ENCODE assay signal across 9 mouse cellular contexts in the genomic region with DNA sequence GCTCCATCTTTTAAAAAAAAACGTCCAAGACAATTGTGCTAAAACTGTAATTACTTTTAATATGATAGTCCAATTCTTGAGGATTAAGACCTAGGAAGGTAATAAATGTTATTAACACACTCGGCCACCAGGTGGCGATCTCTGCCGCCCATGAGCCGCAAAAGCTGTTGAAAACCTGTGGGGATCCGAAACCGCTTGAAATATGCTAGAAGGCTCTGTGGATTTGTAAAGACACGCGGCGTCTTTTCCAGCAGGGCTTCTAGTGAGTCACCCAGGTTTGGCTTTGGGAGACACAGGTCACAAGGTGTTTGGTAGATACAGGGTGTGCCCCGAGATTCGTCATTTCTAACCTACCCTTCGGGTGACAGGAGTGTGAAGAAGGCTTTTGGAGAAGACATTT. TPM values are rescaled to one million over a fixed set of nuclear protein-coding genes. Genes with fewer than 3 reads are reported as not detected.
A peak's percentile ranks its signal among the peaks of the same experiment; 100 is the strongest.
DNase-seq lines count a peak whose midpoint lies in the region; ATAC-seq and TF ChIP-seq lines count a peak whose summit lies in the region.
"Had no signal": no experiment of that assay in that cellular context is flagged by ENCODE, and none has a peak within 500 bp of the region (broad histone marks: within the 10 kb centered on the region; RNA-seq: fewer than 3 reads in every experiment).

No protein-coding gene starts in this region.

- no peaks in the 10 kb centered on the region for H3K79me2 ChIP-seq in liver, adult 2 months (ENCODE audit: control insufficient read depth, insufficient read depth, low read length)

- TF ChIP-seq CTCF in brain, embryonic 14.5 days (IDR thresholded peaks at IDR 0.05; ENCODE audit: borderline replicate concordance, extremely low read depth, insufficient read depth, insufficient read length), result peak; percentile 85
- TF ChIP-seq CTCF in kidney, adult 2 months (conservative IDR thresholded peaks at IDR 0.05; ENCODE audit: insufficient read depth, insufficient read length, low read depth, low read length), result peak; percentile 87
- peak; percentile 90 for TF ChIP-seq CTCF in liver, adult 2 months (IDR thresholded peaks at IDR 0.05; ENCODE audit: low read depth, low read length)

- H3K9ac ChIP-seq in neural tube, embryonic 15.5 days (replicated peaks), result no peak overlapping the region
- H3K9ac ChIP-seq in liver, adult 2 months (ENCODE audit: low read depth, low read length), result no peak overlapping the region
- H3K9ac ChIP-seq: heart, embryonic 13.5 days had no signal

- TF ChIP-seq POLR2A in brain, embryonic 14.5 days (IDR thresholded peaks at IDR 0.05; ENCODE audit: borderline replicate concordance, extremely low read depth, insufficient read depth, insufficient read length, poor library complexity, severe bottlenecking), result no peak
- TF ChIP-seq POLR2A in kidney, adult 2 months (IDR thresholded peaks at IDR 0.05; ENCODE audit: low read depth, low read length), result no peak
- TF ChIP-seq POLR2A in liver, adult 2 months (IDR thresholded peaks at IDR 0.05; ENCODE audit: extremely low read depth, insufficient read depth, low read length), result no peak

- H3K4me3 ChIP-seq in neural tube, embryonic 15.5 days (replicated peaks), result no peak overlapping the region
- H3K4me3 ChIP-seq in kidney, adult 2 months (ENCODE audit: insufficient read depth, low read depth, low read length), result no peak overlapping the region
- H3K4me3 ChIP-seq in liver, adult 2 months (ENCODE audit: insufficient read depth, low read depth, low read length), result no peak overlapping the region
- H3K4me3 ChIP-seq: heart, embryonic 13.5 days had no signal

- 23% methylated on average over 13 of the region's 13 CpGs for WGBS in neural tube, embryonic 15.5 days
- 15% methylated on average over 13 of the region's 13 CpGs for WGBS in kidney, adult 2 months
- WGBS in liver, adult 2 months, result 19% methylated on average over 13 of the region's 13 CpGs

- H3K36me3 ChIP-seq in neural tube, embryonic 15.5 days, result no peaks in the 10 kb centered on the region
- H3K36me3 ChIP-seq in kidney, adult 2 months (ENCODE audit: control insufficient read depth, insufficient read depth, low read length), result no peaks in the 10 kb centered on the region
- no peaks in the 10 kb centered on the region for H3K36me3 ChIP-seq in liver, adult 2 months (ENCODE audit: control insufficient read depth, insufficient read depth, low read length)
- H3K36me3 ChIP-seq: heart, embryonic 13.5 days had no signal

- H3K27me3 ChIP-seq in neural tube, embryonic 15.5 days (replicated peaks), result no peaks in the 10 kb centered on the region
- no peaks in the 10 kb centered on the region for H3K27me3 ChIP-seq in kidney, adult 2 months (replicated peaks; ENCODE audit: control insufficient read depth, insufficient read depth, low read length)
- no peaks in the 10 kb centered on the region for H3K27me3 ChIP-seq in liver, adult 2 months (ENCODE audit: control insufficient read depth, insufficient read depth, low read length)
- H3K27me3 ChIP-seq: heart, embryonic 13.5 days had no signal

- H3K9me3 ChIP-seq in neural tube, embryonic 15.5 days (replicated peaks), result no peaks in the 10 kb centered on the region
- H3K9me3 ChIP-seq: heart, embryonic 13.5 days had no signal

- DNase-seq in neural tube, embryonic 10.5 days (ENCODE audit: extremely low spot score, low spot score), result peak; percentile 68
- DNase-seq in brain, embryonic 14.5 days (ENCODE audit: low read depth), result peak; percentile 88
- peak; percentile 78 for DNase-seq in kidney, adult 2 months
- DNase-seq in liver, adult 2 months (ENCODE audit: extremely low read depth, low read depth, low spot score), result peak; percentile 53
- DNase-seq in ovary, adult 18-20 months (ENCODE audit: low spot score), result peak; percentile 26
- DNase-seq in thymus, postnatal 10 days (ENCODE audit: low spot score in 2 of 2), result peak; percentile 51 to 80

- H3K4me2 ChIP-seq in neural tube, embryonic 15.5 days, result no peak overlapping the region
- H3K4me2 ChIP-seq: heart, embryonic 13.5 days had no signal

- ATAC-seq in neural tube, embryonic 15.5 days (ENCODE audit: low FRiP score), result no peak
- peak; percentile 59; the same call in 1 of the 2 replicates for ATAC-seq in erythroid progenitor cell, adult 5-6 weeks (replicated peaks; ENCODE audit: low FRiP score, poor library complexity, severe bottlenecking)

- no peaks in the 10 kb centered on the region for H3K4me1 ChIP-seq in neural tube, embryonic 15.5 days
- H3K4me1 ChIP-seq in kidney, adult 2 months (ENCODE audit: control insufficient read depth, insufficient read depth, low read length), result no peaks in the 10 kb centered on the region
- H3K4me1 ChIP-seq in liver, adult 2 months (ENCODE audit: control insufficient read depth, insufficient read depth, low read length), result no peaks in the 10 kb centered on the region
- H3K4me1 ChIP-seq: heart, embryonic 13.5 days had no signal

- no peak overlapping the region for H3K27ac ChIP-seq in neural tube, embryonic 15.5 days (replicated peaks)
- H3K27ac ChIP-seq in kidney, adult 2 months (ENCODE audit: insufficient read depth, low read depth, low read length), result no peak overlapping the region
- no peak overlapping the region for H3K27ac ChIP-seq in liver, adult 2 months (replicated peaks; ENCODE audit: insufficient read depth, low read depth, low read length)
- H3K27ac ChIP-seq: heart, embryonic 13.5 days had no signal

RNA-seq across cellular contexts. Expression of a gene that starts 35.1 kb away (rescaled TPM):
- polyA plus RNA-seq in neural tube, embryonic 15.5 days (2015; fragmentation: Nextera tagmentation; extraction: Ambion mirVana), result 31.6 and 35.1 TPM in 2 replicates
- 18.8 and 34.6 TPM in 2 replicates for polyA plus RNA-seq in brain, embryonic 14.5 days (2012; rRNA removed)
- total RNA-seq in erythroid progenitor cell, adult 5-6 weeks (2015; ENCODE audit: low replicate concordance), result 18.9 and 32.1 TPM in 2 replicates
- 35.9 and 41.8 TPM in 2 replicates for total RNA-seq in erythroid progenitor cell, adult 5-6 weeks (2017; ENCODE audit: low replicate concordance)
- 33.0 and 37.2 TPM in 2 replicates for polyA plus RNA-seq in kidney, adult 2 months (2012; rRNA removed)
- total RNA-seq in liver, adult 2 months (2014; rRNA removed), result 60.4 and 63.4 TPM in 2 replicates
- polyA plus RNA-seq in liver, adult 2 months (2012; rRNA removed), result 45.3 and 49.7 TPM in 2 replicates

Comparison
In these comparisons a context has a peak if more than half of its experiments do, and no peak if none do; other contexts are left out.
1. DNase-seq: peak in every context shown above with its lines; median percentile 88 in brain, embryonic 14.5 days; 78 in kidney, adult 2 months; 68 in neural tube, embryonic 10.5 days; 66 in thymus, postnatal 10 days; 53 in liver, adult 2 months; 26 in ovary, adult 18-20 months.